Mouse (Mus musculus) ES-Bruce4 (cell line): ENCODE measurements around the gene BC067074. TPM values are rescaled to one million over a fixed set of nuclear protein-coding genes. Genes with fewer than 3 reads are reported as not detected.

ENCODE experiments used
- H3K27ac ChIP-seq: 2 replicates; pipeline ENCODE4 v1.5.1; 2012; ENCODE audit warnings: low read length, inconsistent platforms; ENCODE audit not compliant: insufficient read depth
- H3K27me3 ChIP-seq: 2 replicates; pipeline ENCODE4 v1.6.1; 2012; ENCODE audit warnings: mild to moderate bottlenecking, low read length, inconsistent platforms; ENCODE audit not compliant: control insufficient read depth, poor library complexity, insufficient read depth, severe bottlenecking
- H3K36me3 ChIP-seq: 2 replicates; pipeline ENCODE4 v1.6.1; 2012; ENCODE audit warnings: inconsistent platforms, mild to moderate bottlenecking, low read length, moderate library complexity; ENCODE audit not compliant: control insufficient read depth, poor library complexity, insufficient read depth, severe bottlenecking
- H3K4me1 ChIP-seq: one replicate; pipeline ENCODE4 v1.8.1; 2011; ENCODE audit warnings: low read length; ENCODE audit not compliant: control insufficient read depth, insufficient read depth
- H3K4me3 ChIP-seq: 2 replicates; pipeline ENCODE4 v1.5.1; 2011; ENCODE audit warnings: low read depth, mild to moderate bottlenecking, low read length
- H3K9ac ChIP-seq: 2 replicates; pipeline ENCODE4 v1.6.1; 2012; ENCODE audit warnings: low read depth, mild to moderate bottlenecking, inconsistent platforms; ENCODE audit not compliant: poor library complexity, severe bottlenecking
- H3K9me3 ChIP-seq: replicated peaks from 2 replicates; pipeline ENCODE4 v1.6.1; 2012; ENCODE audit warnings: mild to moderate bottlenecking, low read length, inconsistent platforms; ENCODE audit not compliant: control insufficient read depth, poor library complexity, insufficient read depth, severe bottlenecking
- CTCF ChIP-seq: IDR thresholded peaks from one replicate; pipeline ENCODE4 v1.8.1; 2011; ENCODE audit warnings: low read depth, low read length
- EP300 ChIP-seq: IDR thresholded peaks from 2 replicates; pipeline ENCODE4 v1.6.1; 2011; ENCODE audit warnings: low read depth, low read length; ENCODE audit not compliant: insufficient read depth
- POLR2A ChIP-seq: IDR thresholded peaks from one replicate; pipeline ENCODE4 v1.8.1; 2011; ENCODE audit warnings: low read length; ENCODE audit not compliant: insufficient read depth
- polyA plus RNA-seq: library from polyadenylated mRNA; stranded (reverse); fragments of >200 nt; gene quantifications from 2 replicates; pipeline ENCODE4 v1.2.4, GENCODE M21; 2011; ENCODE audit warnings: low read depth; ENCODE audit not compliant: missing spikeins, insufficient read depth, insufficient read length

The BC067074 gene
- polyA plus RNA-seq, 1 experiment: 12.5 TPM

- Histone ChIP-seq H3K9me3 (no peaks in the 10 kb centered on the region), H3K36me3 (no peaks in the 10 kb centered on the region), H3K27ac (no peak overlapping the region), H3K4me1 (peaks cover 2% of the 10 kb centered on the region), H3K27me3 (no peaks in the 10 kb centered on the region), H3K9ac (no peak overlapping the region), H3K4me3 (no peak overlapping the region)
- TF ChIP-seq EP300 (no peak), CTCF (no peak), POLR2A (no peak)
These were observed 3.0 kb downstream of the BC067074 start for GRCm38 (mm10) chr13:113295817-113296485.

DNA sequence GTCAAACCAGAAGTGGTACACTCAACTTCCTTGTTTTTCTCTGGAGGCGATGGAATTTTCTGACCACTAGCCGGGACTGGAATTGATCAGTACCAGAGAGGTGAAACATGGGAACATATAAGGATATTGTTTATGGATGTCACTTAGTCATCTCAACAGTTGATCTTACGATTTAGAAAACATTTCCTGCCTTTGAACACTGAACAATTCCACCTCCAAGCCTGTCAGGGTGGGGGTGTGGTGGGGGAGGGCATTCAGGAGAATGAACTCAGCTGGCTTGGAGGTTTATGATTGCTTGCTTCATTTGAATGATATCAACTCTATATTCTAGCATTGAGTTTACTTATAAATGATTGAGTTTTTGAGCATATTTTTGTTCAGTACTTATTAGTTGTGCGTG is 13.6 kb downstream of the BC067074 start:
- Histone ChIP-seq H3K27me3 (no peaks in the 10 kb centered on the region), H3K36me3 (no peaks in the 10 kb centered on the region; the same call in 1 of the 2 replicates), H3K9ac (no peak overlapping the region), H3K4me3 (no peak overlapping the region), H3K9me3 (peaks cover 29% of the 10 kb centered on the region), H3K27ac (no peak overlapping the region), H3K4me1 (no peaks in the 10 kb centered on the region)
- no peak for TF ChIP-seq EP300
- no peak for TF ChIP-seq CTCF
- no peak for TF ChIP-seq POLR2A

- no peak overlapping the region for H3K4me3 ChIP-seq
- H3K9me3 ChIP-seq: no peaks in the 10 kb centered on the region
- no peaks in the 10 kb centered on the region for H3K27me3 ChIP-seq
- no peak overlapping the region for H3K27ac ChIP-seq
- H3K4me1 ChIP-seq: no peaks in the 10 kb centered on the region
- TF ChIP-seq POLR2A (no peak), CTCF (no peak), EP300 (no peak)
- no peak overlapping the region for H3K9ac ChIP-seq
- H3K36me3 ChIP-seq: peaks cover 12% of the 10 kb centered on the region; the same call in 1 of the 2 replicates
These were observed 26.6 kb downstream of the BC067074 start for GRCm38 (mm10) chr13:113319588-113319987.

DNA sequence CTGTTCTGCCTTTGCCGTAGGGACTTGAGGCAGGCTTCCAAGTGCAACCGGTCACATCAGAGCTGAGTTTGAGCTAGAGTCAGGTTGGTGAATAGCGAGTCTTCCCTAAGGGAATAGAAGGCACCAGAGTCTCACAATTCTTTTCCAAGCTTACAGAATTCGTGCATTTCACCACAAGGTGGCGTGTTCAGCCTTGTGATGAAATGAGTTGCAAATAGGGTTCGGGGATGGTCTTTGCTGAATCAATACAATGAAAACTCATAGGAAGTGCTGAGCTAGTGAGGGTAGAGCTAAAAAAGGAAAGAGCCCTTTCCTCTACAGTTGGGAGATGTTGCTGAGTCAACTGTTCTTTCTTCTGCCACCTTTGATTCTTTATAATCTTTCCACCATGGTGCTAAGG is 29.0 kb downstream of the BC067074 start:
- H3K36me3 ChIP-seq: peaks cover 12% of the 10 kb centered on the region; the same call in 1 of the 2 replicates
- H3K9ac ChIP-seq: no peak overlapping the region
- no peaks in the 10 kb centered on the region for H3K4me1 ChIP-seq
- no peak overlapping the region for H3K27ac ChIP-seq
- TF ChIP-seq EP300 (no peak), CTCF (no peak), POLR2A (no peak)
- H3K9me3 ChIP-seq: no peaks in the 10 kb centered on the region
- no peak overlapping the region for H3K4me3 ChIP-seq
- H3K27me3 ChIP-seq: no peaks in the 10 kb centered on the region

DNA sequence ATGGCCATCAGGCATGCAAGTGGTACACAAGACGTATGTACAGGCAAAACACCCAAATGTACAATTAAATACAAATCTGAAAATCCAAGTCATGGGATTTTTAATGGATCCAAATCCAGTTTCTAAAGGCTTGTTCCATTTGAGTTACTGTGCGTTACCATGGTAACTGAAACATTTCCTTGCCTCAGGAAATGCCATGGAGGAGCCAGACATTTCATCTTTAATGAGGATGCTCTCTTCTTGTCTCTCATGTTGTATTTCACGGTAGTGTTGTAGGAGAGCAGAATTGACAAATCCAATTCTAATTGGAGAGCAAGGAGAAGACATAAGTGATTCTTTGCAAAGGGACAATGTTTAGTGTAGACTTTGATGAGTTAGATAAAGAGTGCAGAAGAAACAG is 31.3 kb downstream of the BC067074 start:
- no peak overlapping the region for H3K27ac ChIP-seq
- no peak overlapping the region for H3K9ac ChIP-seq
- no peaks in the 10 kb centered on the region for H3K27me3 ChIP-seq
- no peaks in the 10 kb centered on the region for H3K4me1 ChIP-seq
- TF ChIP-seq CTCF (no peak), EP300 (no peak), POLR2A (no peak)
- peaks cover 10% of the 10 kb centered on the region; the same call in 1 of the 2 replicates for H3K36me3 ChIP-seq
- H3K9me3 ChIP-seq: no peaks in the 10 kb centered on the region
- no peak overlapping the region for H3K4me3 ChIP-seq

DNA sequence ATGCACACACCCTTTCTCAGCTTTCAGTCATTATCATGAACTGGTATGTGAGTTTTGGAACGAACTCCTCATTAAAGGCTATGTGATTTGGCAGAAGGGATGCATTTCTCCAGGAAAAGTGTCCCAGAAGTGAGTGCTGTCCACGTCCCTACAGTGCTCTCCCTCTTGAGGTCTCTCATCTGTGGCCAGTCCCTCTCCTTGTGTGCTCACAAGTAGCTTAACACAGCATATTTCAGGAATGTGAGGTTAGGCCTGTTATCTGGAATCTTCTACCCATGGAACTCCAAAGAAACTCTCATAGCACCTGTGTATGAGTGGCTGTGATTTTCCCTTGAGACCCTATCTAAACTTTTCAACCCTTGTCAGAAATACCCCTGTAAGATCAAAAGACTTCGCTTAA is 32.7 kb downstream of the BC067074 start:
- Histone ChIP-seq H3K27me3 (no peaks in the 10 kb centered on the region), H3K9ac (no peak overlapping the region), H3K4me1 (no peaks in the 10 kb centered on the region), H3K4me3 (no peak overlapping the region), H3K27ac (no peak overlapping the region), H3K9me3 (no peaks in the 10 kb centered on the region), H3K36me3 (peaks cover 10% of the 10 kb centered on the region; the same call in 1 of the 2 replicates)
- TF ChIP-seq EP300: no peak
- no peak for TF ChIP-seq POLR2A
- TF ChIP-seq CTCF: no peak
